Mouse (Mus musculus) MEL-GATA-1-ER (cell line): Measurements from ENCODE around the gene Sytl3.

Experiments
- DNase-seq: peaks from one replicate; pipeline ENCODE4 v3.0.0-alpha.2; 2012; ENCODE audit warnings: low read depth; ENCODE audit errors: extremely low read depth

The Sytl3 gene

DNA sequence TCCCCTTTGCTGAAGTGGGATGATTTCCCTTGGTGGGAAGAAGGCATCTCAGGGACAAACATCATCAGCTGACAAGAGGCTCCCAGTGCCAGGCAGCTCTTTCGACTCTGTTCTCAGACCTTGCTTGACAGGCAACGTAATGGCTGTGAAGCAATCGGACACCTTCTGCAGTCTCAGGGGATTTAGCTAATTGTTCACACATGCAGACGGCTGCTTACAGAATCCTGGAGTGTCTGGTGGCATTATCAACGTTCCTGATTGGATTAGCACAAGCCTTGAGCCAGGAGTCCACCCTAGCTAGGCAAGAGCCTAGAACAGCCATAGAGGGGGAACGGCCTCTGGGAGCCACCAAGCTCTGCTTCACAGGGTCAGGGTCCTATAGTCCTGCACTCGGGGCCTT is 93.5 kb downstream of the Sytl3 start:
- DNase-seq, result no peak

DNA sequence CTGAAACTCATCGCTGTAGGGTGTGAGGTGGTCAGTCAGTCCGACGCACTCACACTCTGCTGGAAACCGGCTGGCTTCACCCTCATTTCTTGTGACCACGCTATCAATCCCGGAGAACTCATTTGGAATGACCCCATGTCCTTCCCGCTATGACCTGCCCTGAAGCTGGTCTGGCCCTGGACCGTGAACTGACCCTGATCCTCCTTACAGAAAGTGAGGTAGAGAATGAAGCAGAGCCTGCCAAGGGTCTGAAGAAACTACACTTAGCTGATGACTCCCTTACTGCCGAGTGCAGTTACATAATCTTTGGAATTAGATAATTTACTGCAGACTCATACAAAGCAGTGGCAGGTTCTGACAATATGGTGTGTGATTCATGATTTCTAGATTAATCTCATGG is 96.3 kb downstream of the Sytl3 start:
- no peak for DNase-seq

DNA sequence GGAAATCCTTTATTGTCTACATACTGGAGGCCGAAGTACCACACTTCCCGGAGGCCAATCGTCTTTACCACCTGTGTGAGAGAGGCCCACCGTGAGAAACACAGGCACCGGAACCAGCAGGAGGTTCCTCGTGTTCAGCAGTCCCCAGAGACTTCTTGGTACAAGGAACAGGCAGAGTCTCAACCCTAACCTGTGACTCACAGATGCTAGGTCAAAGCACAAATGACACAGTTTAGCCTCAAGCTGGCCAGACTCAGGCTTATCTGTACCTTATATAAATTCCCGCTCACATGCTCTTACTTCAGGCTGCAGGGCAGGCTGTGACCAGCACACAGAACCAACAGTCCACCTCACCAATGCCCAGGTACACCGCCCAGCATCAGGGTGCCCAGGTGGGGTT is 97.0 kb downstream of the Sytl3 start:
- DNase-seq, result no peak

DNA sequence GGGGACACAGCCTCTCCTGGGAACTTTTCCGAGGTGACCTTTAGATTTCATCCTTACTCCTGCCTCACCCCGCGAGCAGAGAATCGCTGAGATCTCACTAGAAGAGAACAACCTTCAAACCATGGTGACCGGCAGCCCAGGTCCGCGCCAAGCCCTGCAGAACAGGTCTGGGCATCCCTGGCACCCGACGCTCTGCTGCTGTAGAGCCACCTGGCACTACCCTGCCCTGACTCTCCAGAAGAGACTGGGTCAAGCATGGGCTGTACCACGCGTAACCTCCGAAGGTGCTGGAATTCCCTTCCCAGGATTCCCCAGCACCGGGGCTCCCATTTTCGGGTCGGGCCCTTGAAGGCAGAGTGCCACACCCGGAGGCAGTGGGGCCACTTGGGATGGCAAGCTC is 99.0 kb downstream of the Sytl3 start:
- DNase-seq, result no peak

DNA sequence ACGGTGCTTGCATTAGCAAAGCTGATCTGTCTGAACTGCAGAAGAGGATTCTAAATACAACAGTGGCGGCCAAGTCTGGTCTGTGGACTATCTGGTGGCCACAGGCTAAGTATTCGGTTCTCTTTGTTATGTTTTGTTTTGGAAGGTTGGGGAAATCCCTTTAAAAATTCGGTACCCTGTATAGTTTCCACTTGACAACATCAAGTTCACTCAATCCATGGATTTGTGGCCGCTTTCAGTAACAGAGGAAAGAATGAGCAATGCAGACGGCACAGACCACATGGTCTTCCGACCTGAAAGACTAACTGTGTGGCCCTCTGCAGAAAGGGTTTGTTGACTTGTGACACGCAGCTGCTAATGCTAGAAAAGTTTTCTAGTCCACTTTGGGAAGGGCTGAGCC is 100.0 kb downstream of the Sytl3 start:
- DNase-seq, result no peak

DNA sequence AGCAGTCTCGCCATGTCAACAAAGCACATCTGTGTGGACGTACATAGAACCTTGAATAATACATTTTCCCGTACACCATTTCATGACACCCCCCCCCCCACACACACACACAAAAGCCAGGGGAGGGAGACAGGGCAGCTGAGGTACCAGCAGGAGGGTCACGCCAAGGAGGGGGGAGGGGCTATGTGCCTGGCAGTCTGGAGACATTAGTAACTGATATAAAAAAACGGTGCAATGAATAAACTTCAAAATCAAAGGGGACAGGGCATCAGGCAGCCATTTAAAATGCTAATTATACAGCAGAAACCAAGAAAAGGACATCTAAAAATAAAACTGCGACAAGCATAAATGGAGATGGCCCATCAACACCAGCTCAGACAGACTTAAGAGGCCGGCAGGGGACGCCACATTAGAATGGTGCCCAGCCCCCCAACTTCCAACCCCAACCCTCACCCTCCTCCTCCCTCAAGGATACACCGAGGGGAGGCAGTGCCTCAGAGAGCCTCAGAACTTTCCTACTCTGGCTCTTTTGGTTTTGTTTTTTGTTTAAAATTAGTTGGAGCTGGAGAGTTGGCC is 100.9 kb downstream of the Sytl3 start:
- DNase-seq, result no peak

DNA sequence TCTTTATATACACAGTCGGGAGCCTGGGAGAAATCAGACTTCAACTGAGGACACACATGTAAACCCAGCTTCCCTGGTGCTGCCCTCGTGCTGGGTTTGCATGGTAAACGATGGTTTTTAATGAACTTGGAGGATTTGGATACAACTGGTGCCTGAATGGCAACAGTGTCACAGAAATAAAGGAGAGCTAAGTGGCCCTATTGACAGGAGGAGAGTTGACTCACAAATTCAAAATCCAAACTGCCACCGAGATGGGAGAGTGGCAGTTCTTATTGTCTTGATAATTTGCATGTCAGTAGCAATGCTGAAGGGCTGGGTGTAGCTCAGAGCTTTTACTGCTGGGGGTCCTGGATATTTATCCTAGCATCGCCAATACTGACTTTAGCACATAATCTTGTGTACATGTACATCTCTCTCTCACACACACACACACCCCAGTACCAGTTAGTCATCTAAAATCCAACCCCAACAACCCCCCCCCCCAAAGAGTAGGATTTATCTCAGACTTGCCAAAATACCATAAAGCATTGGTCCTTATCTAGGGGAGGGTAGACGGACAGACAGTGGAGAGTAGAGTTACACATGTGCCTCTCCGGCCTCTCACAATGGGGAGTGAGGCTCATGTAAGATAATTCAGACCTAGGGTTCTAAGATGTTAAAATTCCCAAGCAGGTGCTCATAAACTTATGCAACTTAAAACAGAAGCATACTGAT is 104.8 kb downstream of the Sytl3 start:
- no peak for DNase-seq

DNA sequence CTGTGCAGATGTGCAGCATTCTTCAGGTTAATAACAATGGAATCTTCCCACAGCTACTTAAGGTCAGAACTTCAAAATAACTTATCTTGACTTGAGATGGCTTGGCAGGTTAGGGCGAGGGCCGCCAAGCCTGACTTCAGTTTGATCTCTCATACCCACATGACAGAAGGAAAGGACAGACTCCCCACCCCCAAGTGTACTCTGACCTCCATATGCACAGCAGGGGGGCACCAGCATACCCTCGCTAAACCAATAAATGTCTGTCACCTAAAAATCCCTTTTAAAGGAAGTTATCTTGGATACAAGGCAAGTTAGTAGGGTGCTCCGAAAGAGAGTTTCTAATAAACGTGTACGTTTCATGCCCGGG is 105.3 kb downstream of the Sytl3 start:
- no peak for DNase-seq

DNA sequence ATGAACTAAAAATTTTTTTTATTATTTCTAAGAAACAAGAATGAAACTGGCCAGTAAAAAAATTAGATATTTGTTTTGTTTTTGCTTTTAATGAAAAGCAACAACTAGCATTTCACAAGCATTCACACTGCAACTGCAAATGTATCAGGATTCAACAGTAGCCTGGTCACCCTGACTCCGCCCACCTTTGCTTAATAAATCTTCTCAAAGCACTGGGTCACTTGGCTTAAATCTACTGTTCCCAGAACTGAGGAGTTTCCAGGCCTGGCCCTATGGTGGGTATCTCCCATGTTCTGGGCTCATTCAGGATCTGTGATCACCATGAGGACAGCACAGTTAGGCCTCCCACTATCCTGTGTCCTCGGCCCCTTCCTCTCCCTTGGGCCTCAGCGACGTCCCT is 105.8 kb downstream of the Sytl3 start:
- DNase-seq, result no peak

DNA sequence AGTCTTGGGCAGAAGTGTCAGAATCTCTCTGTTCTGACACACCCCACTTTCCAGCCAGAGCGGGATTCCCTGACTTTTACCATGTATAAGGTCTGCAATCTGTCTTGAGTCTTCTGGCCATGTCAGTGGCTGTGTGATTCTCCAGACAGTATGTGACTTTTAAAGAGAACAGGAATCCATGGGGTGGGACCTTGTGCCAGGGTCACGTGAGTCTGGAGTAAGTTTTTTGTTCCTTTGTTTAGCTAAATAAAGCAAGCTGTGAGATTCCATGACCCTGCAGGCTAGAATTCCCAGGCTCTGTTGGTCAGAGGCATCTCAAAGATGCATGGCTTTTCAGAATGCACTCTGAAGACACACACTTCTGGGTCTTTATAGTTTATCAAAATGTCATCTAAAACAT is 107.0 kb downstream of the Sytl3 start:
- no peak for DNase-seq

DNA sequence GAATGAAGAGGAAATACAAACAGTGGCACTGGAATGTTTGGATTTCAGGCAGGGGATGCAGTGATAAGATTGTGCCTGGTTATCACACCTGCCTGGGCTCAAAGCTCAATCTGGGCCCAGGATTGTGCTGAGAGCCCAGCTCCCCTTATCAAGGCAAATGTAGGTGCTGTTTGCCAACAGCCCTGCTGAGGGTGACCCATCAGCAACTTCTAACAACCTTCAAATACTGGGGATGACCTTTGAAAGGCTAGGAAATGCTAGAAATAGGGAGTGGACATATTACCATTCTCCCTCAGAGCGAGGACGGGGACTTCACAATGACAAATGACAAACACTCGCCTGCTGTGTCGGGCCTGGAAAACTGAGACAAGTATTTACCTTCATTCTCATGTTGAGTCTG is 107.9 kb downstream of the Sytl3 start:
- no peak for DNase-seq

DNA sequence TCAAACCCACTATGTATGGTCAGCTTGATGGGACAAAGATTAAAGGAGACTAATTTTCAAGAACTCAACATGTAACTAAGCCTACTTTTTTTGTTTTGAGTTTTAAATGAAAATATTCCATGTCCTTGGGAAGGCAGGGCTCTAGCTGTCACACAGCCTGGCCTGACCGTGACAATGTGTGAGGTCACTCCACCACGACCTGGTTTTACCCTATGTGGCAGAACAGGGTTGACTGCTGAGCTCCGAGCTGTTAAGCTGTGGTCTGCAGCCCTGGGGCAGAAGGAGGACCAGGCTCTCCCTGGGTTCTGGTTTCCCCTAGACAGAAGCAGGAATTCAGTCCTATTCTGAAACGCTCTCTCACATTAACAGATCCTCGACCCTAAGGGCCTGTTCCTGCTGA is 108.9 kb downstream of the Sytl3 start:
- no peak for DNase-seq

DNA sequence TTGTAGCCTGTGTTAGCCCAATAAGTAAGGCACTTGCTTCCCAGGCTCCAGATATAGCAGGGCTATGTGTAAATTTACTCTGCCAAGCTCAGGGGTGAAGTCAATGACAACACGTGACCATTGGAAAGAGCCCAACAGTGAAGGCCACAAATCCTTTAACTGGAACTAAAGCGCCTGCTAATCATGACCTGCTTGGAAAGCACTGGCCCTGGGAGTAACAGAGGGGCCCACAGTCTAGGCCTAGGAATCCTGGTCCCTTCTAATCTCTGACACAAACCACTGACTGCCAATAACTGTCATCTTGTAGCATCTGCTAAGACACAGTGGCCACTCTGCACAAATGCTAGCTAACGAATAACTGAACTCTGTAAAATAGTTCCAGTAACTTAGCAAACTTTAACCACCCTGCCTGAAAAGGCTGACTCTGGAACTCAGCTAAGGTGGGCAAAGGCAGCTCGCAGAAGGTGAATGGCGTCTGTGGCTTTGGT is 109.5 kb downstream of the Sytl3 start:
- DNase-seq, result no peak

DNA sequence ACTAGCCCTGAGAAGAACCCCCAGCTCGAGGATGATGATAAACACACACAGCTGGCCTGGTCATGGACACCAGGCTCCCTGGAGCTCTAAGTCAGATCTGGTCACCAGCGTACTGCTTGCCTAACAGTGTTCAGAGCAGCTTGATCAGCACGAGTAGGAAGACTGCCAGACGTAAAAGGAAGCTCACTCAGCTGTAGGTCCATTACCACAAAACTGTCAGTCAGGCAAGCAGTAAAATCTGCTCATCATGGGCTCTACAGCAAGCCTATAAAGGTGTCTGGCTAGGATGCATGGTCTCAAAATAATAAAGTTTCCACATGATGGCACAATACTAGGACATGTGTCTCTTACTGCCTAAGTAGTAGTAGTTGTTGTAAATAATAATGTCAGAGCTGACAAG is 110.7 kb downstream of the Sytl3 start:
- no peak for DNase-seq

DNA sequence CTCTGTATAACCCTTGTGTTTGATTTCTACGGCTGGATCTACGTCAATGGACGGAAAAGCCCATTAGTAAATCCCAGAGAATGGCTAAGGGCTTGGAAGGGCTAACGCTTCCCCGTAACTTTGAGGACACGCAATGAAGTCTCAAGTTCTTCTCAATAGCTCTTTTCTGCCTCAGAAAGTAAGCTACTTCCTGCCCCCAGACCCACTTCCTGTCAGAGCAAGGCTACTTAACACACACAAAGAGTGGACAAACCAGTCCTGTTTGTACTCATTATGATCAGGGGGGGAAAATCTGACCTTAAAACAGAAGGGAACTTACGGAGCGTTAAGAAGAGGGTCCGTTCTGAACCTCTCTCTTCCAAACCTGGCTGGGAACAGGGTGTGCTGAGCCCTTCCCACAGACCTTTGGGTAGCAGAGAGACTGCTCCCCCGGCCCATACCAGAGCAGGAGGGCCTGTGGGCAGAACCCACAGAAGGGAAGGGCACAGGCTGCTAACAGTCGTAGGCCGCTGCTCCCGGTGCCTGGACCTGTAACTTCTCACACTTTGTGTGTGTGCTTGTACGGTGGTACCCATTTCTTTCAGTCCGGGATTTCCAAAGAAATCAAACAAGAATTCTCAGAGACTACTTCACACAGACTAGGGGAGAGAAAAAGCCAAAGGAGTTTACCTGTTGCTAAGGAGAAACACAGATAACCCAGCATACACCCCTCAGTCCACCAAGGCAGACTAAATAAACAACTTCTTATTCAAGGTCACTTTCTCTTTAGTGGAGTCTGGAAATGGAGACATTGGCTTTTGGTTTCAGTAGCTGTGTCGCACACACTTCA is 113.0 kb downstream of the Sytl3 start:
- no peak for DNase-seq

DNA sequence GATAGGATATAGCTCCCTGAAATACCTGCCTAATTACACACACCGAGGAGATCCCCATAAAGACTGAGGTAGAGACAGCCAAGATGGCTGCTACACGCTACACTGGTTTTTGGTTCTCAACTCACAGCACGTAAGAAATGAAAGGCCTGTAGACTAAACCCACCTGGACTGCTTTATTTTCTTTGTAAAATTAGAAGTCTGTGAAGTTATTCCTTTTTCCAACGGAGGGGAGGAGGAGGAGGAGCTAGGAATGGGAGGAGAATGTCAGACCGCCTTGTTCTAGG is 113.5 kb downstream of the Sytl3 start:
- no peak for DNase-seq

DNA sequence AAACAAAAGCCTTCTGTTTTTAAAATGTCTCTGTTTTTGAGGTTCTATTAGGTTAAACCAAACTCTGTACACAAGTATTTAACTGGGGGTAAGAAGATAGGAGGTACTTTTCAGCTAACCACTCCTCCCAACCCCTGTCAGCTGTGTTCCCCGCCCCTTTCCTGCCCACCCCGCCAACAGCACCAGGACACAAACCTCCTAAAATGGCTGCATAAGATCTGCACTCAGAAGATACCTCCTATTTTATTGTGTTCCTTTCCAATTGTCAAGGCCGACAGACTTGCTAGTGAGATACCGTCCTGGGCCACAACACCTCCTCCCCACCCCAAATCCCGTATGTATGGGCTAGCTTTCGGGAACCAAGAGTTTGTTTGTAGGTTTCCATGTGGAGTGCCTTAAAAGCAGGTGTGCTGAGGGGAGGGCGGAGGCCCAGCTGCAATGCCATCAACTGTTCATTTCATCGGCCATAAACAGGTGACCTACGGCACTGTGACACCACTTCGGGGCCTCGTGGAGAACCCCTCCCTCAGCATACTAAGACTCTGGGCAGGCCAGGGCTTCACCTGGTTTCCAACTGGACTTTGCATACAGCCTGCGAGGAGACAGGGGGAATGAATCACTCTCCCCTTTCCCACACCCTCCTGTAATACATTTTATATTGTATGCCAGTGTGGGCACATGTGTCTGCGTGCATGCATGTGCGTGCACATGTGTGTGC is 114.5 kb downstream of the Sytl3 start:
- no peak for DNase-seq

DNA sequence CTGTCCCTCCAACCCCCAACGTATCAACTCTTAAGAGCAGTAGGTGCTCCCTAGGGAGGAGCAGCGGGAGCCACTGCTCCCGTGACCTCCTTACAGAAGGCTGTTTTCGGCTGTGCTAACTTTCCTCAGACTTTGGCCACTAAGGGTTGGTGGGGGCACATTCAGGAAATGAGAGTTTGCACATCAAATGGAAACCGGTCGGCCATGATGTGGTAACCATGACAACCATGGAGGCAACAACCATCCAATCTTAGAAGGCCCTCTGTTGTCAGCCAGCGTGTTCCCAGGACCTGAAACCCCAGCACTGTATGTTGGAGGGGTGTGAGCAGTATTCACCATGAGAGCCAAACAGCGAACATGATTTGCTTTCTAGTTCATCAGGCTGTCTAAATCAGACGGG is 116.3 kb downstream of the Sytl3 start:
- DNase-seq, result no peak

DNA sequence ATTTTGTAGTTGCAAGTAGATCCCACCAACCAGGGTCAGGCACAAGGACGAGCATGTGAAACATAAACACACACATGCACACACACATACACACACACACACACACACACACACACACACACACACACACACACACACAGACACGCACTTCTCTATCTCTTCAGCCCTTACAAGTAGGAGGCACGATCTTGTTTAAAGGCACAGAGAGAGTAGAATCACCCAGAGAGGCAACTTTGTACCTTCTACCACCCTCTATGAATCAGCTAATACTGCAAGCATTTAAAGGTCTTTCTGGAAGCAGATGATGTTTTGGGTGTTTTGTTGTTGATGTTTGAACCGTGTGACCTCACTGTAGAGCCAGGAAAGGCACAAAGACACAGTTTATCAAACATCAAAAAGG is 116.8 kb downstream of the Sytl3 start:
- DNase-seq, result no peak

DNA sequence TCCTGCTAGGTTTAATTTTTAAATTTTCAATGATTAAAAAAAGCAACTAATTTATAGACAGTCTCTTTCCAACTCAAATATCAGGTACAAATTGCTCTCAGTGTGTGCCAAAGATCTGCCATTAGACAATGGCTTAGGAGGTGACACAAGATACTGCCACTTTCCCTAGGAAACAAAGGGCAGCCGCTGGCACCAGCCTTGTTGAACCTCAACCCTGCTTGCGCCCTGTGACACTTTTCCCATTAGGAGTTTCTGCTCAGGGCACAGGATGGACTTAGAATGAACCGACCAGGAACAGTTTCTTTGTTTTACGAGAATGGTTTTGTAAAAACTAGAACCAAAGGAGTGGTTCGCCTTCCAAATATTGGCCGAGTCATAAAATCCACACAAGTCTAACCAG is 117.2 kb downstream of the Sytl3 start:
- no peak for DNase-seq

DNA sequence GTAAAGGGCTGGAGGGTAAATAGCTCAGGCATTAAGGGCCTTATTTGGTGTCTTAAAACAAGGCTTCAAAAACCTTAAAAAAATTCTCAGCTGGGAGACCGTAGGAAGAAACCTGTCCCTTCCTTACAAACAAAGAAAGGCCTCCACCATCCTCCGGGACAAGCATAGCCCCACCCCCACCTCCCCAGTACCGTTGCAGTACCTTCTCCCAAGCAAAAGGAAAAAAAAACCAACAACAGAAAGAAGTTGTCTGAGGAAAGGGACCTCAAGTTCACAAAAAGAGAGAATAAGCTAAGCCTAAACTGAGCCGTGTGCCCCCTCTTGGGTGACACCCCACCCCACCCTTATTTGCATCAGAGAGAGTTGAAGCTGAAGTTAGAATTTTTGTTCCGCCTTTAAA is 117.7 kb downstream of the Sytl3 start:
- no peak for DNase-seq

DNA sequence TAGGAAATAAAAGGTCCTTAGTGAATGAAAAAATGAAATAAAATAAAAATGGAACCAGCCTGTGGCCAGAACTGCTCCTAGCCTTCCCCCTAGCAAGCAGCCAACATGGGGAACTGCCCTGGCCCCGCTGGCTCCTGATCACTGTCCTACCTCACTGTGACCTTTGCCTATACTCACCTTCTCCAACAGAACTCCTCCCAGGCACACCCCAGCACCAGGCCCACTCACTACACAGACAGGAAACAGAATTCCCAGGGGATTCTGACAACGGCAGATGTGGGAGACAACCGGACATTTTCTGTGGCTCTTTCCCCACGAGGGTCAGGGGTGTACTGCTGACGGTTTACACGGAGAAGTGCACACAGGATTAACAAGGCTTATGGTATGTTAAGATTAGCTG is 118.2 kb downstream of the Sytl3 start:
- DNase-seq, result no peak
